Mouse (Mus musculus): Measurements from ENCODE around the gene Phactr3.
A peak's percentile ranks its signal among the peaks of the same experiment; 100 is the strongest.
"Not testable (repeated sequence)": the region's sequence is repeated elsewhere in the genome, so short reads cannot be mapped to it uniquely, and the experiment has no call there.

Phactr3 gene

GRCm38 (mm10) chr2:178326750-178327465 lies 208.1 kb downstream of the Phactr3 start:
- DNase-seq (ENCODE audit: low spot score) = no peak

DNA sequence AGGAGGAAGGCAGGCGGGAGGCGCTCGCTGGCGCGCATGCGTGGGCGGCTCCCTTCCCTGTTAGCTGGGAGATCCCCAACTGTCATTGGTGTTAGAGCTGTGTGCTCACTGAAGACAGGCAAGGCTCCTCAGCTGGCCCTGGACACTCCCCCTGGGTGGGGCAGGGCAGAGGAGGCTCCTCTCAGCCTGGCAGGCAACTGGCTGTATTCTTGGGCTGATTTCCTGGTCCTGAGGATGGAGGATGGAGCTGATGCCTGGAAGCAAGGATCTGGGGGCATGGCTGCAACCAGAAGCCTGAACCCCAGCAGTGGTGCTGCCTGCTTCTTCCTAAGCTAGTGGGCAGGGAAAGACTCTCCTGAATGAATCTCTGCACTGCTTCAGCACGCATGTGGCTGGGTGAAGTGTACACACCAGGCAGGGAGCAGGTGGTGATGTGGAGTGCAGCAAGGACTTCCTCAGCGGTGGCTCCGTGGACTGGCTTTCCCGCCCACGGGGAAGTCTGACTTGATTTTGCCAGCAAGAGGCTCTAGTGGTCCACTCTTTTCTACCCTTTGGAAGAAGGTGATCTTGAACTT lies 208.8 kb downstream of the Phactr3 start:
- DNase-seq (ENCODE audit: low spot score) = peak; percentile 31

GRCm38 (mm10) chr2:178329551-178329950 lies 210.8 kb downstream of the Phactr3 start:
- no peak for DNase-seq (ENCODE audit: low spot score)

DNA sequence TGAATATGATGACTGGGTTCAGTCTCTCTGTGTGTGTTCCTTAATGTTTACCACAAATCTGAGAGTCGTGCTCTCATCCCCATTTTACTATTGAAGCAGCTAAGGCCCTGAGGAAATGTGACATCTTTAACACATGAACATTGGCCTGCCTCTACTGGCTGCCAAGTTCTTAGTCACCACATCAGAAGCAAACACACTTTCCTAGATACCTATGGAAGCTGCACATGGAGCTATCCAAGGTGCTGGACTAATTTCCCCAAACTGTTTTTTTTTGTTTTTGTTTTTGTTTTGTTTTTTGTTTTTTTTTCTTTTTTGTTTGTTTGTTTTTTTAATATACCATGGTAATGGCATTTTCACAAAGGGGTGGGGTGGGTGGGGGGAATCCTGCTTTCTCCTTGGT lies 211.2 kb downstream of the Phactr3 start:
- no peak for DNase-seq (ENCODE audit: low spot score)

DNA sequence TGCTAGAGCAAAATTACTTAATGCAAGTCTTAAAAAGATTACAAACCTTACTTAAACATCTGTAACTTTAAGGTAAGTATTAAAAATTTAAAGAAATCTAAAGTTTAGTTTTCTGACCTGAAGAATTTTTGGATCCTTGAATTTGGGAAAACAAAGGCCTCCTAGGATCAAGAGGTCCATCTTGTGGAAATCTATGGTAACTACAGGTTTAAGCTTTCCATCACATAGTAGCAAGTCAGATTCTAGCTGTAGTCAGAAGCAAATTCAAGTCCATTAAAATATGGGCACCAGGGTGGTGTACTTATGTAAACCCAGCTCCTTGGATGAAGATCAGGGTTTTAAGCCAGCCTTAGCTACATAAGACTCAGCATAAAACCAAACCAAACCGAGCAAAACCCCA lies 219.1 kb downstream of the Phactr3 start:
- no peak for DNase-seq (ENCODE audit: low spot score)

- DNase-seq (ENCODE audit: low spot score) = no peak
Measured at GRCm38 (mm10) chr2:178339044-178339443, 220.3 kb downstream of the Phactr3 start.

GRCm38 (mm10) chr2:178342105-178342504 lies 223.3 kb downstream of the Phactr3 start:
- not testable (repeated sequence) for DNase-seq (ENCODE audit: low spot score)

DNA sequence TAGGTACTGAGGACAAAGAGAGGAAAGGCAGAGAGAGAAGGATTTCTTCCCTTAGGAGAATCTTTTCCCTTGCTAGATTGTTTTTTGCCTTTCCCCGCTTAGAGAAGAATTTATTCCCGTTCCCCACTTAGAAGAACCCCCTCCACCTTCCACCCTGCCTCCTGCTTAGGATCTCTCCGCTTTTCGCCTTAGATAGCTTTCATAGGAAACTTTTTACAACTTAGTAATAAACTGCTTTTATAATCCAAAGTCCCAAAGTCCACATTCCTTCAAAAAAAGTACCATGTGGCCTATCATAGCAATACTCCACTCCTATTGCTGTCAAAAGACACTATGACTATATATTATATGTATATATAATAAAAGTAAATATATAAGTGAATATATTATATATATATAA lies 223.8 kb downstream of the Phactr3 start:
- no peak for DNase-seq (ENCODE audit: low spot score)
